Mouse (Mus musculus): ENCODE data around the gene Oas2.
A peak's percentile ranks its signal among the peaks of the same experiment; 100 is the strongest.
"Not testable (repeated sequence)": the region's sequence is repeated elsewhere in the genome, so short reads cannot be mapped to it uniquely, and the experiment has no call there.

The Oas2 gene

GRCm38 (mm10) chr5:120749688-120750087 is at the start of gene Oas2:
Gene Oas2 (minus strand): TSS chr5:120749853.
- no peak for DNase-seq (ENCODE audit: low spot score in 2 of 2)

DNA sequence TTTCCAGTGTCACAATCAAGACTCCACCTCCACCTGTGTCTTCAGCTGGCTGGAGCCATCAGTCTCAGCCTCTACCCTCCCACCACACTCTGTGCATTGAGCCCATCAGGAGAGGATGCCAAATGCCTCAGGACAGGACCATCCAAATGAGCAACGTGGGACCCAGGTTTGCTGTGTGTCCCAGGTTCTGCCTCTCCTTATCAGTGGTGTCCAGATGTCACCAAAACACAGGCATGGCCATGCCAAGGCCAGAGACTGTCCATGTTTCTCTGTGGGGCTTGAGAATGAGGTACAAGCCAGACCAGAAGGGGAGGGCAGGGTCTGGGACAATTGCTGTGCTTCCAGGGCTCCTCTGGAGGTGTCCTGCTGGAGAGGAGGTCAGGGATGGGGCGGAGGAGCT is 49.3 kb upstream of the Oas2 start:
- not testable (repeated sequence) for DNase-seq (ENCODE audit: low spot score in 2 of 2)

GRCm38 (mm10) chr5:120798147-120798546 is 48.5 kb upstream of the Oas2 start:
- DNase-seq (ENCODE audit: low spot score in 2 of 2) = not testable (repeated sequence)

GRCm38 (mm10) chr5:120795480-120796034 is 45.9 kb upstream of the Oas2 start, which contains the start of gene Oas1e:
Gene Oas1e (minus strand): TSS chr5:120795530.
- DNase-seq (ENCODE audit: low spot score in 2 of 2) = not testable (repeated sequence)

- peak in 1 of 2 experiments; percentile 30 for DNase-seq (ENCODE audit: low spot score in 2 of 2)
Observed at GRCm38 (mm10) chr5:120793043-120793442, 43.4 kb upstream of the Oas2 start.

DNA sequence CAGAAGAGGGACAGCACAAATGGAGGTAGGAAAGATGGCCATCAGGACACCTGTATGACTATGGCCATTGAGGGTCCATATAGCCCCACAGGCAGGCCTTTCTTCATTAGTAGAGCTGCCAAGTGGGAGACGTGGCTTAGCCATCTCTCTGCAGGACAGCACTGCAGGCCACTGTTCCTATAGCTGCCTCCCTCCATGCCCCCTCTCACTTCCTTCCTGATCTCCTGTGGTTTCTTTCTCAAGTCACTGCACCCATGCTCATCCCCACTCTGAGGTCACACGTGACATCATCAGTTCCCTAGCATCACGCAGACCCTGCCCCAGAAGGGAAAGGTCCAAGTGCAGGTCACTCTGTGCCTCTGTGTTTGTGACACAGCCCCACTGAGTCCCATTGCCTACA is 37.4 kb upstream of the Oas2 start:
- no peak for DNase-seq (ENCODE audit: low spot score in 2 of 2)

GRCm38 (mm10) chr5:120782446-120782845 is 32.8 kb upstream of the Oas2 start:
- DNase-seq (ENCODE audit: low spot score in 2 of 2) = no peak

DNA sequence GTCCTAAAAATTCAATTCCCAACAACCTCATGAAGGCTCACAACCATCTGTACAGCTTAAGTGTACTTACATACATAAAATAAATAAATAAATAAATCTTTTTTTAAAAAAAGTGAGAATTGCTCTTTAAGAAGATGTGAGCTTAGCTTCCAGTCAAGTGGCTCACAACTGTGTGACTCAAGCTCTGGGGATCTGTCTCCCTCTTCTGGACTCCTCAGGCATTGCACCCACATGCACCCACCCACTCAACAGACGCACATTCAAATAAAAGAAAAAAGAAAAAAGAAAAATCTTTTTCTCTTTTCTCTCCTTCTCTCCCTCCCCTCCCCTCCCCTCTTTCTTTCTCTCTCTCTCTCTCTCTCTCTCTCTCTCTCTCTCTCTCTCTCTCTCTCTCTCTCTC is 32.0 kb upstream of the Oas2 start:
- DNase-seq (ENCODE audit: low spot score in 2 of 2) = no peak

GRCm38 (mm10) chr5:120779922-120780321 is 30.3 kb upstream of the Oas2 start:
- DNase-seq (ENCODE audit: low spot score in 2 of 2) = no peak

DNA sequence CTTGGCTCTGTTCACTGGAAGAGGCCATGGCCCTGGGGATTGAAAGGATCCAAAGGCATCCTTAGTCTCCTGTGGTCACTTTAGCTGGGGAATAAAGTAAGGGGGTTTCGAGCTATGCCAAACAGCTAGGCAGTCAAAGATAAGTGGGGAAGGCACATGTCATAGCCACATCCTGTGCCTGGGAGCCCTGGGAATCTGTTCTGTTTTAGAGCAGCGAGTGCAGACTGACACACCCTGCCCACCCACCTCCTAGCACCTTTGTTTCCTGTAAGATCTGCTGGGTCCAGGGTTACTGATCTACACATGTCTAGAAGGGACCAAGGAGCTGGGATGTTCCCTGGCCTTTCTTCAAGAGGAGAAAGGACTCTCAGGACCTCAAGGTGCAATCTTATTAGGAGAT is 29.3 kb upstream of the Oas2 start:
- no peak for DNase-seq (ENCODE audit: low spot score in 2 of 2)

- no peak for DNase-seq (ENCODE audit: low spot score in 2 of 2)
Observed at GRCm38 (mm10) chr5:120777478-120777877, 27.8 kb upstream of the Oas2 start, which contains the start of gene Oas3. Gene Oas3 (minus strand): TSS chr5:120777661.

DNA sequence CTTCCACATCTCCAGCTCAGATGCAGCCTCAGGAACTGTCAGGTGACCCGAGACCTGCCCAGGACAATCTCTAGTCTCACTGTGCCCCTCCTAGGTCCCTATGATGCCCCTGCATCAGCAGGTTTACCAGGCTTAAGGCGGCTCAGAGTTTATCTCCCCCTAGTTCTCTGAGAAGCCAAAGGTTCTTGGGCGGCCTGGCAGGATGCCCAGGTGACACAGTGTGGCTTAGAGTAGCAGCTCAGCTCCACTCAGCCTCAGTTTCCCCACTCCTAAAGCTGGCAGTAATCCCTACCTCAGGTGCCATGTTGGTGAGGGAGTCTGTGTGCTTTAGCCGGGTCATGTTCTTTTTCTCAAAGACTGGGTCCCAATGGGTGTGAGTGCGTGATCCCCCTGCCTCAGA is 27.1 kb upstream of the Oas2 start:
- no peak for DNase-seq (ENCODE audit: low spot score in 2 of 2)

DNA sequence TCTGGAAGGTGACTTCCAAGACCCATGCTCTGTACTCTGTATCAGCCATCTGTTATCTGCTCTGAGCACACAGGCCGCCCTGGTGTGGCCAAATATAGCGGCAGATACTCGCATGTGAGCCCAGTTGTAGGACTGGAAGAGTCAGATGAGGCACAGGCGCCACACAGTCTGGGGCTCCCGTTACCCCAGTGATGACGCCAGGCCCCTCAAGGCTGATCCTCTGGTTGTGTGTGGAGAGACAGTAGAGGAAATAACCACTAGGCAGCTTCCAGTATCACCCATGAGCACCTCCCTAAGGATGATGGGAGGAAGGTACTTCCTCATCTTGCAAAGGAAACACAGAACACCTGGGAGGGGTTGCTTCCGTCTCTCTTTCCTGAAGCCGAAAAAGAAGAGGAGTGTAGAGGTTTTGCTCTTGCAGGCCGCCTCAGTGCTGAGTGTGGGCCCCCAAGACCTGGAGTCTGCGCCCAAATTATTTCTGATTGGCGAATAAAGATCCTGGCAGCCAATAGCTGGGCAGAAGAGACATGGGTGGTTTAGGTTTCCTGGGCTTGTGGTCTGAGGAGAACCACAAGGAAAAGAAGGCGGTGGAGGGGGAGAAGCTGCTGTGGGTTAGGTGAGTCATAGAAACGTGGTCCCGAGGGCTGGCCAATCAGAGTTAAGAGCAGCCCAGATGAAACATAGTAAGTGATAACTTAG is 25.8 kb upstream of the Oas2 start:
- DNase-seq (ENCODE audit: low spot score in 2 of 2) = no peak

GRCm38 (mm10) chr5:120769396-120769795 is 19.7 kb upstream of the Oas2 start:
- no peak for DNase-seq (ENCODE audit: low spot score in 2 of 2)

DNA sequence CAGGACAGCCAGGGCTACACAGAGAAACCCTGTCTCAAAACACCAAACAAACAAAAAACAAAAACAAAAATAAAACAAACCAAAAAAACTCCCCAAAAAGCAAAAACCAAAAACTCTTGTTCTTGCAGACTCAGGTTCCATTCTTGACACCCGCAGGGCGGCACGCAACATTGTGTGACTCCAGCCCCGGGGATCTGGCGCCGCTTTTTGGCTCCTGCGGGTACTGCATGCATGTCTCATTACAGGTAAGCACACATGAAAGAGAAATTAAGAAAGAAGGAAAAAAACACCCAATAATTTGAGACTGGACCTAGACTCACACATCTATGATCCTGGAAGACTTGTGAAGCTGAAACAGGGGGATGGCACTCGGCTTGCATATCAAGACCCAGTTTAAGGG is 15.4 kb upstream of the Oas2 start:
- DNase-seq (ENCODE audit: low spot score in 2 of 2) = no peak

DNA sequence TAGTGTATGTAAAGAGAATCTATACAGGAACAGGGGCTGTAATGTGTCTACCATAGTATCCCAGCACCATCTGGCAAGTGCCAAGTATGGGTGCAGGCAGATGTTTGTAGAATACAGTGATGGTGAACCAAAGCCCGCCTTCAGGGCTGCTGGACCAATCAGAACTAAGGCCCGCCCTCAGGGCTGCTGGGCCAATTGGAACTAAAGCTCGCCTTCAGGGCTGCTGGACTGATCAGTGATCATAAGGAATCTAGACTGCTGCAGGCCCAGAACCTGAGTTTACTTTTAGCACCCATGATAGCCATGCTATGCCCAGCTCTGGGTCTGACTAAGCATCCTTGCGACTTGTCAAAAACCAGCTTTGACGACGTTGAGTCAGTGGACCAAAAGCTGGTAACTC is 12.2 kb upstream of the Oas2 start:
- no peak for DNase-seq (ENCODE audit: low spot score in 2 of 2)

DNA sequence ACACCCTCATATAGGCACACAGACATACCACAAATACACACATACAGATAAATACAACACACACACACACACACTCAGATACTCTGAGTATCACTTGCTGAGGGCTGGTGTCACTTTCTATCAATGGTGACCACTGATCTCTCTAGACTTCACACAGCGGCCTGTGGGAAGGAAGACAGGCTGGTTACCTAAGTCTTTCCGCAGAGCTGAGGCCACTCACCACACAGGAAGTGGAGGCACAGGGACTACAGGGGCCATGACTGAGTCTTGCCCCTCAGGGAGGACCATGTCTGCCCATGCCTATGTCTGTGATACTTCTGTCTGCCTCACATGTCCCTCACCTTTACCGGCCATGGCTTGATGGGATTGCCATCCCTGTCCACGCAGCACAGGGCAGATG is 4.6 kb upstream of the Oas2 start:
- DNase-seq (ENCODE audit: low spot score in 2 of 2) = no peak

DNA sequence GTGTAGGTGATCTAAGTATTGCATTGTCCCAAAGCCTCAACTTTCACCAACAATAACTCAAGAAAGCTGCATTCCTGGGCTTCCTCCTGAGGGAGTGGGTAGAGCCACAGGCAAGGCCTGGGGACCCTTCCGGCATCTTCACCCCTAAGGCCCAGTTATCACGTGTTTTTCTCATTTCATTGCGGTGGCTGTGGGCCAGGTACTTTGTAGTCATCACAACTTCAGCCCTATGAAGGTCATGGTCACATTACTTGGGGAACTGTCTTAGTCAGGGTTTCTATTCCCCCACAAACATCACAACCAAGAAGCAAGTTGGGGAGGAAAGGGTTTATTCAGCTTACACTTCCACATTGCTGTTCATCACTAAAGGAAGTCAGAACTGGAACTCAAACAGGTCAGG is 3.1 kb upstream of the Oas2 start:
- DNase-seq (ENCODE audit: low spot score in 2 of 2) = no peak

DNA sequence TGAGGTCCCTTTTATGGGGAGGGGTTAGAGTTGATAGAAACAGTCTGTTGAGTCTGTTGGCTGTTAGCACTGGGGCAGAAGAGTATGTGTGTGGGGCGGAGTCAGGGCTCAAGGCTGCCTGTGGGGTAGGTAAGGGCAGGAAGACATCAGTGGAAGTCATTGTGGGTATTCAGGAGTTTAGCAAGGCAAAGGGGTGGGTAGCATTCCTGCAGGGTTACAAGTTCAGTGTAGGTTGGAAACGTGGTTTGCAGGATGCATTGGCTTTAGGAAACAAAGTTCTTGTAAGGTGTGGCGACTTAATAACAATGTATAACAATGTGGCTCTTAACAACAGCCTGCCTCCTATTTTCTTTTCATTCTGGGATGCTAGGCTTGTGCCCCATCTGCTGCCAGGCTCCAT is 1.6 kb upstream of the Oas2 start:
- DNase-seq (ENCODE audit: low spot score in 2 of 2) = no peak

- peak in 1 of 2 experiments; percentile 4 for DNase-seq (ENCODE audit: low spot score in 2 of 2)
Observed at GRCm38 (mm10) chr5:120746451-120746850, 3.2 kb downstream of the Oas2 start.

DNA sequence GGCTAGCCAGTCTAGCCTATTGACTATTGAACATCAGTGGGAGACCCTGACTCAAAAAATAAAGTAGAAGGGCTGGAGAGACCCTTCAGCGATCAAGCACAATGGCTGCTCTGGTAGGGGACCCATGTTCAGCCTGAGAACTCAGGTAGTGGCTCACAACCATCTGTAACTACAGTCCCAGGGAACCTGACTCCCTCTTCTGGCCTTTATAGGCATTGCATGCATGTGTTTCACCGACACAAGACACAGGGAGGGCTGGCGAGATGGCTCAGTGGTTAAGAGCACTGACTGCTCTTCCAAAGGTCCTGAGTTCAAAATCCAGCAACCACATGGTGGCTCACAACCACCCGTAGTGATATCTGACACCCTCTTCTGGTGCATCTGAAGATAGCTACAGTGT is 7.5 kb downstream of the Oas2 start:
- no peak for DNase-seq (ENCODE audit: low spot score in 2 of 2)

DNA sequence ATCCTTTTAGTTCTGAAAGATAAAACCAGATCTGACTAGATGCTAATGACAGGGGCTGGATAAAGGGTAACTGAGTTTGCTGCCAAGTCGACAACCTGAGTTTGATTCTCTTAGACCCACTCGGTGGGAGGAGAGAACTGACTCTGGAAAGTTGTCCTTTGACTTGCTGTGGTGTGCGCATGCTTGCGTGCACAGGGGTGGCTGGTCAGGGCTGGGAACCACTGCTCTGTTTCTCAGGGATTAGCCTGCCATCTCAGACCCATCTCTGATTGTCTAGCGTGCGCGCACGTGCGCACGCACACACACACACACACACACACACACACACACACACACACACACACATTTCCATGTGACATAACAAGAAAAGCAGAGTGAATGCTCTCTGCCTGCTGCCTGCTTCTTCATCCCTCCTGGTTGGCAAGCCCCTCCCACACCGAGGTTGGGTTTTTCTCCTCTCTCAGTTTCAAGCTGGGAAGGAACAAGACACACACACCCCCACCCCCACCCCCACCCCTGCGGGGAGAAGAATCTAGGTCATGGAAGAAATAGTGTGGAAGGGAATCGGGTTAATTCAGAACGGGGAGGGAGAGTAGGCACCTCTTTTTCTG is 15.2 kb downstream of the Oas2 start:
- no peak for DNase-seq (ENCODE audit: low spot score in 2 of 2)

DNA sequence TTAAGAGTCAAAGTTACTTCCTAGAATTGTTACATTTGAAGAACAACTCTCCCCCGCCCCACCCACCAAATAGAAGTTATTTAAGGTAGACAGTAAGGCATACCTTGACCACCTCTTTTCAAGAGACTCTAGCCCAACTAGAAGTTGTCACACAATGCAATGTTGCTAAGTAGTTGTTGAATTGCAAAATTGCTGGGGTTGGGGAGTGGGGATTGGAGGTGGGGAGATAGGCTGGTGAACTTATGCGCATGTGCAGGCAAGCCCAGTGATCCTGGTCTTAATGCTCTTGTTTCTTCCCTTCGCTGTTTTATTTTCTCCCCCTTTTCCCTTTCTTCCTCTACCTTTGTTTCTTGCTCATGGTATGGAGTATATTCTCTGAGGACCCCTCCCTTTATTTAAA is 16.0 kb downstream of the Oas2 start:
- DNase-seq (ENCODE audit: low spot score in 2 of 2) = no peak
